Mouse (Mus musculus) cortical plate, adult 2 months (tissue): ENCODE results near the gene Cd207.

Experiments
- CTCF ChIP-seq: fragments of 200-500 bp; IDR thresholded peaks from 2 replicates; pipeline ENCODE4 v1.5.1; 2011; ENCODE audit warnings: mild to moderate bottlenecking, control low read depth, low read length; ENCODE audit not compliant: insufficient read depth; ENCODE audit errors: extremely low read depth
- POLR2A ChIP-seq: fragments of 200-500 bp; IDR thresholded peaks from 2 replicates; pipeline ENCODE4 v1.6.1; 2011; ENCODE audit warnings: mild to moderate bottlenecking, low read length, control low read depth; ENCODE audit not compliant: insufficient read depth; ENCODE audit errors: extremely low read depth

- TF ChIP-seq POLR2A (no peak), CTCF (no peak)
Measured at GRCm38 (mm10) chr6:83715461-83716196, 38.0 kb upstream of the Cd207 start.
